Mouse (Mus musculus) intestine, postnatal 0 days (tissue): ENCODE measurements around the gene Ticrr. TPM values are rescaled to one million over a fixed set of nuclear protein-coding genes. Genes with fewer than 3 reads are reported as not detected.
A peak's percentile ranks its signal among the peaks of the same experiment; 100 is the strongest.

Experiments used
- ATAC-seq: fragments of 200-750 bp; cut with Nextera tagmentation; 2 replicates; pipeline ENCODE4 v1.8.0; 2017; ENCODE audit warnings: mild to moderate bottlenecking, moderate TSS enrichment, moderate library complexity
- H3K27ac ChIP-seq: fragments of 300-500 bp; sonication (generic); 2 replicates; pipeline ENCODE4 v1.5.1; 2014; ENCODE audit warnings: mild to moderate bottlenecking, low read depth, low read length, moderate library complexity
- H3K27me3 ChIP-seq: fragments of 300-500 bp; sonication (generic); replicated peaks from 2 replicates; pipeline ENCODE4 v1.6.1; 2014; ENCODE audit warnings: low read length, mixed read lengths; ENCODE audit not compliant: control insufficient read depth, insufficient read depth
- H3K36me3 ChIP-seq: fragments of 300-500 bp; sonication (generic); 2 replicates; pipeline ENCODE4 v1.6.1; 2014; ENCODE audit warnings: mild to moderate bottlenecking, moderate library complexity; ENCODE audit not compliant: control insufficient read depth, insufficient read depth
- H3K4me1 ChIP-seq: fragments of 300-500 bp; sonication (generic); replicated peaks from 2 replicates; pipeline ENCODE4 v1.6.1; 2014; ENCODE audit warnings: antibody characterized with exemption, low read length, mixed read lengths; ENCODE audit not compliant: control insufficient read depth, insufficient read depth
- H3K4me2 ChIP-seq: fragments of 300-500 bp; sonication (generic); replicated peaks from 2 replicates; pipeline ENCODE4 v1.6.1; 2014; ENCODE audit warnings: low read depth, mild to moderate bottlenecking, moderate library complexity
- H3K4me3 ChIP-seq: fragments of 300-500 bp; sonication (generic); 2 replicates; pipeline ENCODE4 v1.5.1; 2014; ENCODE audit warnings: low read depth, low read length
- H3K9ac ChIP-seq: fragments of 300-500 bp; sonication (generic); 2 replicates; pipeline ENCODE4 v1.6.1; 2014; ENCODE audit warnings: mild to moderate bottlenecking, low read depth, low read length
- H3K9me3 ChIP-seq: fragments of 300-500 bp; sonication (generic); 2 replicates; pipeline ENCODE4 v1.6.1; 2016; ENCODE audit warnings: mixed run types; ENCODE audit not compliant: control insufficient read depth
- CTCF ChIP-seq: sonication (generic); IDR thresholded peaks from 2 replicates; pipeline ENCODE4 v1.5.1; 2016; ENCODE audit warnings: low read depth, mild to moderate bottlenecking, control low read depth, antibody characterized with exemption, moderate library complexity
- whole genome bisulfite sequencing: fragments of 180-500 bp; shearing (Covaris S2); extraction: QIAGEN DNeasy Blood & Tissue Kit; methylation state at CpG from one replicate; pipeline ENCODE4 v1.1.7; 2014; 5-methylcytosine and 5-hydroxymethylcytosine counted together
- polyA plus RNA-seq: library from polyadenylated mRNA; unstranded; fragments of >200 nt; fragmentation: Nextera tagmentation; extraction: Ambion mirVana; gene quantifications from 2 replicates; pipeline ENCODE4 v1.2.1, GENCODE M21; 2015

Ticrr gene
- polyA plus RNA-seq, 1 experiment from 2014 or later, result 1.5 TPM

DNA sequence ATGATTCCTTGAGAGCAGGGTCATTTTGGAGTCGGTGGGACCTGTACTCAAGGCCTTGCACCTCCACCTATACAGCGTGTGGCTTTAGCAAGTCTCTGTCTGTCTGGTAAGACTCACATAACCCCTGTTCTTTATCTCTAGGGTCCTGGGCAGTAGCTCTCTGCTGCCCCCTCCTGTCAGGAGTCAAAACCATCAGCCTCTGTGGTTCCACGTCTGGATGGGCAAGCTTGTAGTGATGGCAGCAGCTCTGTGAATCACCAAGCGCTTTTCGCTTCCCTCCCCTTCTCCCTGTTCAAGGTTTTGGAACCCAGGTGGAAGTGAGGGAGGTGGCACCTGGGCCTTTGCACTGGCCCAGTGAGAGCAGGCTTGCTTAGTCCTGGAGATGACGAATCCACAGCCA is 68.2 kb downstream of the Ticrr start:
- no peaks in the 10 kb centered on the region for H3K36me3 ChIP-seq
- H3K27ac ChIP-seq, result no peak overlapping the region
- peak; percentile 95 for TF ChIP-seq CTCF
- H3K4me1 ChIP-seq, result no peaks in the 10 kb centered on the region
- H3K4me3 ChIP-seq, result no peak overlapping the region
- 0 out of 2 replicates have a peak, but pooled peaks cover 6% of the 10 kb centered on the region for H3K27me3 ChIP-seq
- H3K9ac ChIP-seq, result no peak overlapping the region
- no peak overlapping the region for H3K4me2 ChIP-seq
- WGBS, result 33% methylated on average over 6 of the region's 6 CpGs
- ATAC-seq, result no peak
- H3K9me3 ChIP-seq, result no peaks in the 10 kb centered on the region

GRCm38 (mm10) chr7:79729169-79729568 is 69.2 kb downstream of the Ticrr start:
- TF ChIP-seq CTCF, result peak; percentile 94
- H3K27me3 ChIP-seq, result 0 out of 2 replicates have a peak, but pooled peaks cover 6% of the 10 kb centered on the region
- no peak overlapping the region for H3K4me2 ChIP-seq
- H3K4me3 ChIP-seq, result no peak overlapping the region
- ATAC-seq, result no peak
- H3K9ac ChIP-seq, result no peak overlapping the region
- no peak overlapping the region for H3K27ac ChIP-seq
- no peaks in the 10 kb centered on the region for H3K9me3 ChIP-seq
- 5% methylated on average over 8 of the region's 8 CpGs for WGBS
- H3K36me3 ChIP-seq, result no peaks in the 10 kb centered on the region
- H3K4me1 ChIP-seq, result no peaks in the 10 kb centered on the region

GRCm38 (mm10) chr7:79729743-79730370 is 69.9 kb downstream of the Ticrr start:
- 64% methylated on average over 11 of the region's 11 CpGs for WGBS
- Histone ChIP-seq H3K36me3 (no peaks in the 10 kb centered on the region), H3K27me3 (0 out of 2 replicates have a peak, but pooled peaks cover 6% of the 10 kb centered on the region), H3K9me3 (no peaks in the 10 kb centered on the region), H3K9ac (no peak overlapping the region), H3K4me3 (no peak overlapping the region), H3K4me2 (no peak overlapping the region), H3K27ac (no peak overlapping the region), H3K4me1 (0 out of 2 replicates have a peak, but pooled peaks cover under 1% of the 10 kb centered on the region)
- no peak for ATAC-seq
- TF ChIP-seq CTCF, result peak; percentile 59

DNA sequence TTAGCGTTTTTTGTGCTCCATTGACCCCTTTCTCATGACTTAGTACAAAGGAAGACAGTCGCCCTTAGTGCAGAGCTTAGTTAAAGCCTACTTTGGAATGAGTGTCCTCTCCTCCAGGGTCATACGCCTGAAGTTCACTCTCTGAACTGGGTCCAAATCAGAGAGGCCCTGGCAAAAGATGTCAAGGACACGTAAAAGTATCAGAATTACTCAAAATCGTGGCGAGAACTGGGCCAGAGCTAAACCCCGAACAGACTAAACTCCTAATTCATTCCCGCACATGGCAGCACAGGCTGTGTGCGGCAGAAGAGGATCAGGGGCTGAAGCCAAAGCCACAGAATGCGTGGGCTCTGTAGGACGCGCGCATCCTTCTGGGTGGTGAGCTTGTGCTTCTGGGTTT is 71.4 kb downstream of the Ticrr start:
- Histone ChIP-seq H3K27ac (no peak overlapping the region), H3K4me1 (0 out of 2 replicates have a peak, but pooled peaks cover 3% of the 10 kb centered on the region), H3K9me3 (no peaks in the 10 kb centered on the region), H3K9ac (no peak overlapping the region), H3K4me2 (no peak overlapping the region), H3K36me3 (no peaks in the 10 kb centered on the region), H3K4me3 (no peak overlapping the region), H3K27me3 (0 out of 2 replicates have a peak, but pooled peaks cover 6% of the 10 kb centered on the region)
- ATAC-seq, result no peak
- TF ChIP-seq CTCF, result no peak
- 87% methylated on average over 13 of the region's 13 CpGs for WGBS

GRCm38 (mm10) chr7:79732622-79733021 is 72.6 kb downstream of the Ticrr start, which contains the start of gene Plin1:
TSS of gene Plin1 (minus strand) at chr7:79732903.
- no peak within 1 kb of the TSS for H3K27ac ChIP-seq
- H3K9ac ChIP-seq, result no peak within 1 kb of the TSS
- ATAC-seq, result no peak

DNA sequence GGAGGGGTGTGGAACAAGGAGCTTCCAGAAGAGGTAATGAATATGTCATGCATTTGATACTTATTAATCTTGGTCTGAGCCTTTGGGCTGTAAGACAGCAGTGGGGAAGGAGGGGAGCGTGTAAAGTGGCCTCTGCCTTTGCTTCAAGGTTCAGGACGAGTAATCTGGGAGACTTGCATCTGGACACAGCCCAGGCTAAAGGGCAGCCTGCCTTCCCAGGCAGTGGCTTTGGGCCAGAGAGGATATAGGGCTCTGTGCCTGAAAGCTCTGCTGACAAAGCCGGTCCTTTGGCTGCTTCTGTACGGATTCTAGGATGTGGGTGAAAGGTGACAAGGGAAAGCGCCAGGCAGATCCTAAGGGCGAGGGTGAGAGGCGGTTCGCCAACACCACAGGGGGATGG is 74.6 kb downstream of the Ticrr start:
- H3K27ac ChIP-seq, result peak overlapping the region; percentile 70
- WGBS, result 40% methylated on average over 8 of the region's 8 CpGs

More at GRCm38 (mm10) chr7:79732622-79733021, 72.6 kb downstream of the Ticrr start, which contains the start of gene Plin1:
- Histone ChIP-seq H3K4me3 (no peak within 1 kb of the TSS), H3K27me3 (0 out of 2 replicates have a peak, but pooled peaks cover 6% of the 10 kb centered on the region), H3K4me1 (0 out of 2 replicates have a peak, but pooled peaks cover 3% of the 10 kb centered on the region), H3K36me3 (peaks cover 12% of the 10 kb centered on the region; the same call in 1 of the 2 replicates), H3K4me2 (no peak within 1 kb of the TSS), H3K9me3 (no peaks in the 10 kb centered on the region)
- WGBS, result 76% methylated on average over 4 of the region's 4 CpGs
- TF ChIP-seq CTCF, result no peak

More for the DNA sequence above, 74.6 kb downstream of the Ticrr start:
- ATAC-seq, result peak; percentile 97
- Histone ChIP-seq H3K9me3 (no peaks in the 10 kb centered on the region), H3K4me3 (no peak overlapping the region), H3K9ac (no peak overlapping the region), H3K27me3 (0 out of 2 replicates have a peak, but pooled peaks cover 3% of the 10 kb centered on the region), H3K4me1 (0 out of 2 replicates have a peak, but pooled peaks cover 3% of the 10 kb centered on the region), H3K4me2 (peak overlapping the region; percentile 40), H3K36me3 (peaks cover 25% of the 10 kb centered on the region)
- no peak for TF ChIP-seq CTCF
